Mouse (Mus musculus) lung, embryonic 16.5 days (tissue): ENCODE measurements at regions not wholly inside any gene's neighbourhood (a gene's known extent, or its start where the extent isn't known, plus 50 kb on each side); places are given as distances from the start of the nearest gene placed in this dataset.

Experiments
- ATAC-seq: fragments of 200-750 bp; cut with Nextera tagmentation; 2 replicates; pipeline ENCODE4 v1.8.0; 2017; ENCODE audit warnings: low read depth, mild to moderate bottlenecking, moderate library complexity
- H3K27ac ChIP-seq: fragments of 300-500 bp; sonication (generic); 2 replicates; pipeline ENCODE4 v1.5.1; 2014; ENCODE audit warnings: mild to moderate bottlenecking, control low read depth, low read length
- H3K27me3 ChIP-seq: fragments of 300-500 bp; sonication (generic); 2 replicates; pipeline ENCODE4 v1.6.1; 2014; ENCODE audit warnings: low read depth, low read length, mixed read lengths; ENCODE audit not compliant: control insufficient read depth, insufficient read depth
- H3K36me3 ChIP-seq: fragments of 300-500 bp; sonication (generic); 2 replicates; pipeline ENCODE4 v1.6.1; 2014; ENCODE audit warnings: low read length; ENCODE audit not compliant: control insufficient read depth, insufficient read depth
- H3K4me1 ChIP-seq: fragments of 300-500 bp; sonication (generic); replicated peaks from 2 replicates; pipeline ENCODE4 v1.6.1; 2014; ENCODE audit warnings: low read length, mixed read lengths; ENCODE audit not compliant: control insufficient read depth, insufficient read depth
- H3K4me2 ChIP-seq: fragments of 300-500 bp; sonication (generic); 2 replicates; pipeline ENCODE4 v1.6.1; 2014; ENCODE audit warnings: low read depth, low read length, control low read depth
- H3K4me3 ChIP-seq: fragments of 300-500 bp; sonication (generic); 2 replicates; pipeline ENCODE4 v1.5.1; 2014; ENCODE audit warnings: mild to moderate bottlenecking, low read length, control low read depth
- H3K9ac ChIP-seq: fragments of 300-500 bp; sonication (generic); 2 replicates; pipeline ENCODE4 v1.6.1; 2014; ENCODE audit warnings: low read length, control low read depth
- H3K9me3 ChIP-seq: fragments of 300-500 bp; sonication (generic); 2 replicates; pipeline ENCODE4 v1.6.1; 2016; ENCODE audit warnings: low read length; ENCODE audit not compliant: control insufficient read depth
- WGBS: fragments of 180-500 bp; shearing (Covaris S2); extraction: QIAGEN DNeasy Blood & Tissue Kit; methylation state at CpG from one replicate; pipeline ENCODE4 v1.1.7; 2014; 5-methylcytosine and 5-hydroxymethylcytosine counted together

DNA sequence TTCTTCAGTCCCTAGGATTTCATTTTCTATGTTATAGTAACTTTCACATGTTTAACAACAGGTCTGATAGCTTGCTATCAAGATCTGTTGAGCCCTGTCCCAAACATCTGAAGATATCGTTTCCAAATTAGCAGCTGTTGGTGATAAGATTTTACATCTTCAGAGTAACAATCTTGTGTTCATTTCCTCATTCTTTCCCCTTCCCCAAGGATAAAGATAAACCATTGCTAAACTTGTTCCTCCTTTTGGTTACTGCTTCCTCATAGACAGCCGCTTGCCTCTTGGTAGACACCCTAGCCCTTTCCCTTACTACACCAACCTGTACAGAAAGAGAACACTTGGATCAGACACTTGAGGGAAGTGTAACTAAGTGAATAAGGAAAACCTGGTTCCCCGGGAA lies 58.6 kb downstream of the Kcnrg start:
- Histone ChIP-seq H3K27ac (no peak overlapping the region), H3K27me3 (no peaks in the 10 kb centered on the region), H3K9me3 (no peaks in the 10 kb centered on the region), H3K4me3 (no peak overlapping the region), H3K36me3 (no peaks in the 10 kb centered on the region), H3K9ac (no peak overlapping the region), H3K4me1 (no peaks in the 10 kb centered on the region), H3K4me2 (no peak overlapping the region)
- ATAC-seq, result no peak
- WGBS, result 77% methylated on average over 3 of the region's 3 CpGs

DNA sequence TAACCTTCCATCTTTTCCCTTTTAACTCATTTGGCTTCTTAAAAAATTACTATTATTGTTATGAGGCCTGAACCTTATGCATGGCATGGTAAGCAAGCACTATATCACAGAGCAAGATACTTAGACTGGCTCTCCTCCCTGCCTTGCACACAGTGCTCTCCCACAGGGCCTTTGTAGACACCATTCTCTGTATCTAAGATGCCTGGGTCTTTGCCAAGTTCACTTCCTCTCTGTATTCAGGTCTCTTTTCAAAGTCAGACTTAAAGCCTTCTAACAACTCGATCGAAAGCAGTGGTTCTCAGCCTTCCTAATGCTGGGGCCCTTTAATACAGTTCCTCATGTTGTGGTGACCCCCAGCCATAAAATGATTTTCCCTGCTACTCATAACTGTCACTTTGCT lies 65.9 kb downstream of the Kcnrg start:
- Histone ChIP-seq H3K36me3 (peaks cover 6% of the 10 kb centered on the region), H3K27ac (no peak overlapping the region), H3K27me3 (no peaks in the 10 kb centered on the region), H3K4me2 (no peak overlapping the region), H3K4me1 (peaks cover 3% of the 10 kb centered on the region), H3K9ac (no peak overlapping the region), H3K9me3 (no peaks in the 10 kb centered on the region), H3K4me3 (no peak overlapping the region)
- 58% methylated on average over 2 of the region's 2 CpGs for WGBS
- no peak for ATAC-seq

DNA sequence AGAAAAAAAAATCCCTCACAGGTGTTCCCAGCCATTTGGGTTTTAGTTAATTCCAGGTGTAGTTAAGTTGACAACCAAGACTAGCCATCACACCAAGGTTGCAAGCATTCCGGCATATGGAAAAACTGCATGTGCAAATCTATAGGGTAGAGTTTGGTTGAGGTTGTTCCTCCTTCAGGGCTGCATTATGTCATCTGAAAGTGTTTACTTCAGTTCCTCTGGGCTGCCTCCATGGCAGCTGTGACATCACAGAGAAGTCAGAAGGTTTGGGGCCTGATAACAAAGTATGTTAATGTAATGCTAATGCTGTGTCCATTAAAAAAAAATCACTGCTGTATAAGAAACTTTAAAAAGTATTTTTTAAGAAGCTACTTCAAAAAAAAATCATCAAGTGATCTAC lies 70.8 kb downstream of the Kcnrg start:
- H3K4me1 ChIP-seq, result peaks cover 15% of the 10 kb centered on the region
- H3K4me3 ChIP-seq, result no peak overlapping the region
- H3K4me2 ChIP-seq, result no peak overlapping the region
- H3K9ac ChIP-seq, result no peak overlapping the region
- no peaks in the 10 kb centered on the region for H3K9me3 ChIP-seq
- no peak for ATAC-seq
- H3K27ac ChIP-seq, result no peak overlapping the region
- H3K27me3 ChIP-seq, result no peaks in the 10 kb centered on the region
- peaks cover 6% of the 10 kb centered on the region for H3K36me3 ChIP-seq
- WGBS, result 92% methylated on average over 1 of the region's 1 CpGs

DNA sequence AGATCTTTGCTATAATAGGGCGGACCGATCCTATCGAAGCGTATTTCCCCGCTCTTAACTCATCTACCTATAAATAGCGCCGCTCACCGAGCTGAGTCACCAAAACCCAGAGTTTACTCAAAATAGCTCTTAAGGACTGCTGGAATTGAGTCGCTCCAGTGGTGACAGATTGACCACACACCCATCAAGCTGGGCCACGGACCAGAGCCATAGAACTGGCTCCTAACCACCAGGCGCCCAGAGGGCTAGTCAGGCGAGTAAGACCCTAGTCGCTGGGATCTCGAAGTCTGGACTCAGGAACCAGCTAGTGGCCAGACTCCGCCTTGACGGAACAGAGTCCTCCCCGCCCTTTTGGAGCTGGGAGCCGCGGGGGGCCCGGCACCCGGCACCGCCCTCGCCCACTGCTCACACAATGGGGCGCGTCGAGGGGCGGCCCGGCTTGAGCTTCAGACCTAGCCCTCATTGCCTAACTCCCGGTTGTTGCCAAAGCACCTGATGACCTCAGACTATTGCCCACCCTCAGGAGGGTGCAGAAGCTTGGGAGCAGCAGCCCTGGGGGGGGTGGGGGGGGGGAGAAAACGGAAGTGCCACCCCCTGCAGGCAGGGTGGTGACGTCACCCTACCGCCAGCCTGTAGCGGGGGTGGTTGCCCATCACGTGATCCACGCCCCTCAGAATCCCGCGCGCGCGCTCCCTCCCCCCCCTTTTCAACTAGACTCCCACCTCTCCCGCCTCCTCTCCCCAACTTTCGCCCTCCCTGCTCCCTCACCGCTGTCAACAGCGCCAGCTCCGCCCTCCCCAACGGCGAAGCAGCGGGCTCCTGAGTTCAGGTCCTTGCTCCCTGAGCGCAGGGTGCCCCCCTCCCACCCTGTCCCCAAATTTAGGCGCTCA lies 73.8 kb downstream of the Kcnrg start:
- Histone ChIP-seq H3K36me3 (peaks cover 2% of the 10 kb centered on the region; the same call in 1 of the 2 replicates), H3K9me3 (no peaks in the 10 kb centered on the region), H3K4me1 (peaks cover 30% of the 10 kb centered on the region), H3K9ac (peak overlapping the region; percentile 99), H3K4me2 (peak overlapping the region; percentile 98), H3K4me3 (peak overlapping the region; percentile 91), H3K27ac (peak overlapping the region; percentile 99), H3K27me3 (peaks cover 12% of the 10 kb centered on the region)
- peak; percentile 80 for ATAC-seq
- WGBS, result under 1% methylated on average over 38 of the region's 50 CpGs

DNA sequence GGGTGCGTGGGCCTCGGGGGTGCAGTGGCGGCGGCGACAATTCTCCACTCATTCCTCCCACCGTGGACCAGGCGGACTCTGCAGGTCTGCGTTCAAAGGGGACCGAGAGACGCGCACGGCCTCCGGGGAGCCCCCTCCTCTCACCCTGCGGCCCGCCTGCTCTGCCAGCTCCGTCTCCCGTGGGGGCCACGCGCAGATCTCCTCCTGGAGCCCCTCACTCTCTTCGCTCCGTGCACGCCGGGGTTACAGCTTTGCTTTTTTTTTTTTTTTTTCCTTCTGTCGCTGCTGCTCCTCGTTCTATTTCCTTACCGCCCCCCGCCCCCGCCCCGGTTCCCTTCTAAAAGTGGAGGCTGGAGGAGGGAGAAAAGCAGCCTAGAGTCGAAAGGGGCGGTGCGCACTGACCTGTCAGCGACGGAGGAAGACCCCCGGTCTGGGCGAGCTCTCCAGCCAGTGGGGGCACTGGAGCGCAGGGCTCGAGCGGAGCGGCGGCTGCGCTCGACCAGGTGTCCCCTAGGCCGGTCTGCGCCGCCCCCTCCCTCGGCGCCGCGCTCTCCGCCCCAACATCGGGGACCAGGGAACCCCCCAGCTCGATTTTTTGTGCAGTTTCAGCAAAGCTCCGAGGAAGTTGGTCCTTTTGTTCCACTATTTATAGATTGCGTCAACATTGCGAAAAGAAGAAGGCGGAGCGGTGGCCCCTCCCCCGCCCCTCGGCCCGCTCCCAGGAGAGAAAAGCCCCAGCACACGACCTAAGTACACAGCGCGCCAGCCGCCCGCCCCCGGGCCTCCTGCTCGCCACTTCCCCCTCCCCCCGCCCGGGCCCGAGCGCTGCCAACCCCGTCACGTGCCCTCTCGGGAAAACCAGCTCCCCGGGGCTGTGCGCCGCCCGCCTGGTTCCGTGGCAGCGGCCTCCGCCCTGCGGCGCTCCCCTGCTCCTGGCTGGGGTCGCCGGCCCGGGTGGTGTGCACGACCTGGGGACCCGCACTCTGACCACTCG lies 74.7 kb downstream of the Kcnrg start:
- Histone ChIP-seq H3K27ac (peak overlapping the region; percentile 99), H3K4me1 (peaks cover 37% of the 10 kb centered on the region), H3K27me3 (peaks cover 12% of the 10 kb centered on the region), H3K9ac (peak overlapping the region; percentile 99), H3K9me3 (no peaks in the 10 kb centered on the region), H3K36me3 (no peaks in the 10 kb centered on the region; the same call in 1 of the 2 replicates), H3K4me3 (peak overlapping the region; percentile 91), H3K4me2 (peak overlapping the region; percentile 98)
- peak; percentile 86 for ATAC-seq
- under 1% methylated on average over 62 of the region's 90 CpGs for WGBS

DNA sequence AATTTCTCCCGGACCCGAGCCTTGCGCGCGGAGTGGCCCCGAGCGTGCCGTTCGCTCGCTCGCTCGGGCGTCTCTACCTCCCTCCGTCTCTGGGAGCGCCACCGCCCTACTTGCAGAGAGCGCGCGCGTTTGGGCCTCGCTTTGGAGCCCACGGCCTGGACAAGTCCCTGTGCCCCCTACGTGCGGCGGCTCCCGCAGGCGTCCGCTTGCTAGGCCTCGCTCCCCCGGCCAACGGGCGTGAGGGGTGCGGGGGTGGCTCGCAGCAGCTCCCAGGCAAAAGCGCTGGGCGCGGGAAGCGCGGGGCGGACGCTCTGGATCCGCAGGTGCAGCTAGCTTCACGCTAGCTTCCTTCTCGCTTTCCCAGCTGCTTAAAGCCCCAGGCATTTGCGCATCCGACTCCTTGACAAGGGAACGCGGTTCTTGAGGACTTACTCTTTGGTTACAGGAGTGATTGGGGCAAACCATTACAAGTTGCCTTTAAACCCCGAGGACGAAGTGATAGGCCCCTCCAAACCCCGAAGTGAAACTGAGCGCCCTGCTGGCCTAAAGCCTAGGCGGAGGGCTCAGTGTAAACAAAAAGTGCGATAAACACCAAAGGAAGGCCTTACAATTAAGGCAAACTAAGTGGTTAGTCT lies 75.6 kb downstream of the Kcnrg start:
- peak overlapping the region; percentile 91 for H3K4me3 ChIP-seq
- WGBS, result under 1% methylated on average over 54 of the region's 54 CpGs
- H3K9me3 ChIP-seq, result no peaks in the 10 kb centered on the region
- H3K9ac ChIP-seq, result peak overlapping the region; percentile 99
- peak overlapping the region; percentile 98 for H3K4me2 ChIP-seq
- H3K27me3 ChIP-seq, result peaks cover 15% of the 10 kb centered on the region
- peak; percentile 51 for ATAC-seq
- no peaks in the 10 kb centered on the region; the same call in 1 of the 2 replicates for H3K36me3 ChIP-seq
- H3K4me1 ChIP-seq, result peaks cover 44% of the 10 kb centered on the region
- peak overlapping the region; percentile 99 for H3K27ac ChIP-seq

DNA sequence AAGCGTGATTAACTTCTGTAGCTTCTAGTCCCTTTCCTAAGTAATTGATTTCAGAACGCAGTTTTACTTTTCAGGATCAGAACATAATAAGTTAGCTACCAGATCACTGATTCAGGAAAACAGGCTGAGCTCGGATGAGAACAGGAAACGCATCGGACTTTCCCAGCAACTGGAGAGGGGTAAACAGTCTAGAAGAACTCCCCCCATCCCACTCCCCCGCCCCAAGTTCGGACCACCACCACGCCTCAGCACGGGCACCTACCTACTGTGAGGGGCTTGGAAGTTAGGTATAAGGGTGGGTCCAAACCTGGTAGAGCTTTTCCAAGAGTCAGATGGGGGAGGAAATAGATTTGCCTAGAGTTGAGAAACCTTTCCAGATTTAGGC lies 76.1 kb downstream of the Kcnrg start:
- 16% methylated on average over 9 of the region's 9 CpGs for WGBS
- peaks cover 44% of the 10 kb centered on the region for H3K4me1 ChIP-seq
- no peaks in the 10 kb centered on the region for H3K36me3 ChIP-seq
- peak overlapping the region; percentile 99 for H3K9ac ChIP-seq
- no peaks in the 10 kb centered on the region for H3K9me3 ChIP-seq
- H3K27me3 ChIP-seq, result peaks cover 15% of the 10 kb centered on the region
- peak overlapping the region; percentile 99 for H3K27ac ChIP-seq
- peak overlapping the region; percentile 91 for H3K4me3 ChIP-seq
- ATAC-seq, result no peak
- H3K4me2 ChIP-seq, result peak overlapping the region; percentile 98

DNA sequence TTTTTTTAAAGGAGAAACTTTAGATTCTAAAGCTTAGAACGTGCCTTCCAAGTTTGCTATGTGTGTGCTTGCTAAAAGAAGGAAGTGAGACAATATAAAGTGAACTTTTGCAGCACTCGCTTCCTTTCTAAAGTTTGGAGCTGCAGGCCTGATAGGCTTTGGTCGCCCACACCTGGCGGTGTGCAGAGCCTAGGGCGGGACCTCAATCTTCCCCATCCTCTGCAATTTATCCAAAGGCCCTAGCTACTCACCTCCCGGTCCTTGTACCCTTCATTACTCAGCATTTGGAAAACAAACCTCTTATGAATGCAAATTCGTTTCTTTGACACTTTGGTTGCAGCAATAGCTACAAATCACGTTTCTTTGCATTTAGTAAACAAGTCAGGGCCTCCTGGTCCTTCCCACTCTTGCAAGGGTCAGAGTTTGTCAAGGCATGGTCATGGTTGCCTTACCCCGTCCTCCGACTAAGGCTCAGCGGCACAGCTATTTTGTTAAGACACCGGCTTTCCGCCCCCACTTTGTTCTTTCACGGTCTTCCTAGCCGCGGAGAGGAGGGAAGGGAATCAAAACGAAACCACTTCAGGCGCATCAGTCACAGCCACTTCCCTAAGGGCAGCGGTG lies 76.6 kb downstream of the Kcnrg start:
- peak overlapping the region; percentile 98 for H3K4me2 ChIP-seq
- H3K36me3 ChIP-seq, result no peaks in the 10 kb centered on the region
- peak overlapping the region; percentile 41 for H3K4me3 ChIP-seq
- no peaks in the 10 kb centered on the region for H3K9me3 ChIP-seq
- H3K9ac ChIP-seq, result peak overlapping the region; percentile 48; the same call in 1 of the 2 replicates
- ATAC-seq, result no peak
- peaks cover 47% of the 10 kb centered on the region for H3K4me1 ChIP-seq
- H3K27ac ChIP-seq, result peak overlapping the region; percentile 99; the same call in 1 of the 2 replicates
- peaks cover 19% of the 10 kb centered on the region for H3K27me3 ChIP-seq
- 22% methylated on average over 19 of the region's 19 CpGs for WGBS
